Mouse (Mus musculus): Measurements from ENCODE around the gene Slit1.
A peak's percentile ranks its signal among the peaks of the same experiment; 100 is the strongest.

Gene Slit1

GRCm38 (mm10) chr19:41723337-41723736, 20.1 kb downstream of the Slit1 start:
- DNase-seq, result no peak

GRCm38 (mm10) chr19:41719436-41719835, 24.0 kb downstream of the Slit1 start:
- no peak for DNase-seq

GRCm38 (mm10) chr19:41716233-41717218, 26.9 kb downstream of the Slit1 start:
- DNase-seq, result no peak

GRCm38 (mm10) chr19:41714431-41714917, 29.0 kb downstream of the Slit1 start:
- DNase-seq, result no peak

- DNase-seq, result no peak
These were observed 30.6 kb downstream of the Slit1 start for GRCm38 (mm10) chr19:41712829-41713228.

GRCm38 (mm10) chr19:41711665-41712064, 31.8 kb downstream of the Slit1 start:
- no peak for DNase-seq

GRCm38 (mm10) chr19:41709497-41710165, 33.8 kb downstream of the Slit1 start:
- DNase-seq, result no peak

- DNase-seq, result no peak
These were observed 35.6 kb downstream of the Slit1 start for GRCm38 (mm10) chr19:41707850-41708249.

GRCm38 (mm10) chr19:41706094-41706828, 37.2 kb downstream of the Slit1 start:
- DNase-seq, result no peak

- DNase-seq, result no peak
These were observed 38.0 kb downstream of the Slit1 start for GRCm38 (mm10) chr19:41705416-41705815.

GRCm38 (mm10) chr19:41702638-41703037, 40.8 kb downstream of the Slit1 start:
- DNase-seq, result no peak

- DNase-seq, result no peak
These were observed 44.5 kb downstream of the Slit1 start for GRCm38 (mm10) chr19:41698857-41699424.

- DNase-seq, result no peak
These were observed 45.5 kb downstream of the Slit1 start for GRCm38 (mm10) chr19:41697807-41698515.

GRCm38 (mm10) chr19:41697111-41697806, 46.2 kb downstream of the Slit1 start:
- DNase-seq, result peak; percentile 95

- no peak for DNase-seq
These were observed 47.0 kb downstream of the Slit1 start for GRCm38 (mm10) chr19:41696443-41696842.

- DNase-seq, result peak; percentile 59
These were observed 48.4 kb downstream of the Slit1 start for GRCm38 (mm10) chr19:41695046-41695445.

- no peak for DNase-seq
These were observed 48.9 kb downstream of the Slit1 start for GRCm38 (mm10) chr19:41694610-41695009.

- peak; percentile 63 for DNase-seq
These were observed 49.7 kb downstream of the Slit1 start for GRCm38 (mm10) chr19:41693727-41694126.

GRCm38 (mm10) chr19:41690064-41690463, 53.4 kb downstream of the Slit1 start:
- DNase-seq, result no peak

GRCm38 (mm10) chr19:41688251-41688650, 55.2 kb downstream of the Slit1 start:
- no peak for DNase-seq

- DNase-seq, result no peak
These were observed 55.6 kb downstream of the Slit1 start for GRCm38 (mm10) chr19:41687836-41688235.
